Comparison of ENCODE assay signal across 15 mouse cellular contexts in genomic region chr2:125356486-125356885, GRCm38 (mm10).
DNase-seq lines count a peak whose midpoint lies in the region; ATAC-seq and TF ChIP-seq lines count a peak whose summit lies in the region.
"Had no signal": no experiment of that assay in that cellular context is flagged by ENCODE, and none has a peak within 500 bp of the region (broad histone marks: within the 10 kb centered on the region; RNA-seq: fewer than 3 reads in every experiment).

No protein-coding gene starts in this region.

- H3K36me3 ChIP-seq in intestine, embryonic 14.5 days (ENCODE audit: control insufficient read depth, insufficient read depth, low read length): peaks cover 41% of the 10 kb centered on the region
- no peaks in the 10 kb centered on the region for H3K36me3 ChIP-seq in intestine, postnatal 0 days (ENCODE audit: control insufficient read depth, insufficient read depth)
- H3K36me3 ChIP-seq in thymus, adult 2 months (ENCODE audit: control insufficient read depth, insufficient read depth, low read length): no peaks in the 10 kb centered on the region

- no peak for ATAC-seq in intestine, embryonic 14.5 days (replicated peaks; ENCODE audit: low FRiP score, low TSS enrichment, low read depth)
- no peak for ATAC-seq in intestine, postnatal 0 days
- ATAC-seq: forebrain, embryonic 16.5 days had no signal

- intact Hi-C loops in gastrocnemius, adult 2 months (cut with DNase I): no loop called here

- H3K4me2 ChIP-seq in intestine, embryonic 14.5 days (ENCODE audit: low read length): no peak overlapping the region
- H3K4me2 ChIP-seq in intestine, postnatal 0 days (replicated peaks; ENCODE audit: low read depth): no peak overlapping the region
- H3K4me2 ChIP-seq: hindbrain, embryonic 14.5 days had no signal

- H3K9ac ChIP-seq in intestine, embryonic 14.5 days (ENCODE audit: low read length): no peak overlapping the region
- no peak overlapping the region for H3K9ac ChIP-seq in intestine, postnatal 0 days (ENCODE audit: low read depth, low read length)
- H3K9ac ChIP-seq: hindbrain, embryonic 14.5 days had no signal

- no peak overlapping the region for H3K4me3 ChIP-seq in gastrocnemius, adult 2 months
- H3K4me3 ChIP-seq in intestine, embryonic 14.5 days (ENCODE audit: low read depth, low read length): no peak overlapping the region
- H3K4me3 ChIP-seq in intestine, postnatal 0 days (ENCODE audit: low read depth, low read length): no peak overlapping the region
- H3K4me3 ChIP-seq in thymus, adult 2 months (ENCODE audit: control insufficient read depth, insufficient read depth, low read length): no peak overlapping the region
- H3K4me3 ChIP-seq: midbrain, embryonic 10.5 days had no signal

- 25% methylated on average over 3 of the region's 3 CpGs for WGBS in intestine, embryonic 14.5 days
- 43% methylated on average over 3 of the region's 3 CpGs for WGBS in intestine, postnatal 0 days
- 63% methylated on average over 3 of the region's 3 CpGs for WGBS in thymus, adult 2 months

- TF ChIP-seq CTCF in gastrocnemius, adult 2 months (IDR thresholded peaks at IDR 0.05): no peak
- no peak for TF ChIP-seq CTCF in intestine, postnatal 0 days (IDR thresholded peaks at IDR 0.05; ENCODE audit: low read depth)
- no peak for TF ChIP-seq CTCF in thymus, adult 2 months (IDR thresholded peaks at IDR 0.05; ENCODE audit: borderline replicate concordance, control insufficient read depth, extremely low read depth, insufficient read depth, low read length, poor library complexity)

- H3K27me3 ChIP-seq in intestine, embryonic 14.5 days (replicated peaks; ENCODE audit: control insufficient read depth, insufficient read depth, low read length): no peaks in the 10 kb centered on the region
- no peaks in the 10 kb centered on the region for H3K27me3 ChIP-seq in intestine, postnatal 0 days (replicated peaks; ENCODE audit: control insufficient read depth, insufficient read depth, low read length)
- no peaks in the 10 kb centered on the region for H3K27me3 ChIP-seq in thymus, adult 2 months (ENCODE audit: control insufficient read depth, insufficient read depth, low read length)

- H3K27ac ChIP-seq in gastrocnemius, adult 2 months: peak overlapping the region; percentile 71
- H3K27ac ChIP-seq in intestine, embryonic 14.5 days (ENCODE audit: low read depth): peak overlapping the region; percentile 51; the same call in 1 of the 2 replicates
- no peak overlapping the region for H3K27ac ChIP-seq in intestine, postnatal 0 days (ENCODE audit: low read depth, low read length)
- H3K27ac ChIP-seq in thymus, adult 2 months (ENCODE audit: control insufficient read depth, insufficient read depth, low read length): no peak overlapping the region
- H3K27ac ChIP-seq: hindbrain, embryonic 14.5 days; midbrain, embryonic 10.5 days had no signal

- no peaks in the 10 kb centered on the region for H3K9me3 ChIP-seq in intestine, embryonic 14.5 days (ENCODE audit: control insufficient read depth, low read length)
- no peaks in the 10 kb centered on the region for H3K9me3 ChIP-seq in intestine, postnatal 0 days (ENCODE audit: control insufficient read depth)
- H3K9me3 ChIP-seq: midbrain, embryonic 10.5 days had no signal

- H3K4me1 ChIP-seq in intestine, embryonic 14.5 days (replicated peaks; ENCODE audit: control insufficient read depth, insufficient read depth, low read length): peaks cover 18% of the 10 kb centered on the region
- H3K4me1 ChIP-seq in intestine, postnatal 0 days (replicated peaks; ENCODE audit: control insufficient read depth, insufficient read depth, low read length): peaks cover 2% of the 10 kb centered on the region; the same call in 1 of the 2 replicates
- no peaks in the 10 kb centered on the region for H3K4me1 ChIP-seq in thymus, adult 2 months (replicated peaks; ENCODE audit: control insufficient read depth, insufficient read depth, low read length)

- TF ChIP-seq POLR2A in thymus, adult 2 months (IDR thresholded peaks at IDR 0.05; ENCODE audit: control insufficient read depth, extremely low read depth, insufficient read depth, low read length, poor library complexity): no peak

- no peak for DNase-seq in gastrocnemius, adult 2 months
- no peak for DNase-seq in gastrocnemius, adult 8-10 months (ENCODE audit: low spot score in 2 of 2)
- DNase-seq in intestine, embryonic 14.5 days (ENCODE audit: low spot score): no peak
- DNase-seq in NIH3T3 (ENCODE audit: low read depth): peak; percentile 40
- peak; percentile 26 for DNase-seq in skeletal muscle tissue, adult 2 months (ENCODE audit: low read depth, low spot score)
- DNase-seq in embryo, embryonic 11 days: no peak
- no peak for DNase-seq in thymus, adult 2 months
- DNase-seq: adrenal gland, postnatal 36 days; gastrocnemius, postnatal 10 days; lung, adult 2 months; right cerebral cortex, postnatal 25 days had no signal

Comparison
In these comparisons a context has a peak if more than half of its experiments do, and no peak if none do; other contexts are left out.
1. H3K27ac ChIP-seq: peak in gastrocnemius, adult 2 months (single experiment) and intestine, embryonic 14.5 days (single experiment); none in intestine, postnatal 0 days (single experiment) and thymus, adult 2 months (single experiment).
2. DNase-seq: peak in NIH3T3 (single experiment) and skeletal muscle tissue, adult 2 months (single experiment); none in gastrocnemius, adult 2 months (single experiment), gastrocnemius, adult 8-10 months (0 of 2), intestine, embryonic 14.5 days (single experiment), embryo, embryonic 11 days (single experiment) and thymus, adult 2 months (single experiment).